Comparison of ENCODE assay signal across 25 mouse cellular contexts in the genomic region with DNA sequence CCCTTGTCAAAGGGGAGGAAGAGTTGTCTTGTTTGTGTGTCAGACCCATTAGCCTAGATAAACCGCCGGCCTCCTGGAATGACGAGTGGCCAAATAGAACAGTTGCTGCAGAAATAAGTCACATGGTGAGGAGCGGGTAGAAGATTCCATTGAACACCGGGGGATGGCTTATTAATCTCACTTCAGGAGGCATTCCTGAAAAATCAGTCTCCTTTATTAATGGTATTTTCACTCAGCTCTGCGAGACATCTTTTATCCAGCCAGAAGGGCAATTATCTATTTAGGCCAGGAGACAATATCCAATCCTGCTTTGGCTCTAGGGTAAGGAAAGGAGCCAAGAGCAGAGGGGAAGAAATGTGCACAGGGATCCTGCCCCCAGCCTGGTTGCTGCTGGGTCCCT.
DNase-seq lines count a peak whose midpoint lies in the region; ATAC-seq lines count a peak whose summit lies in the region.
"Had no signal": no experiment of that assay in that cellular context is flagged by ENCODE, and none has a peak within 500 bp of the region (broad histone marks: within the 10 kb centered on the region; RNA-seq: fewer than 3 reads in every experiment).

No protein-coding gene starts in this region.

- no peak overlapping the region for H3K4me3 ChIP-seq in hindbrain, embryonic 15.5 days
- no peak overlapping the region for H3K4me3 ChIP-seq in hindbrain, embryonic 13.5 days
- H3K4me3 ChIP-seq in midbrain, embryonic 14.5 days (replicated peaks; ENCODE audit: low read depth, low read length): no peak overlapping the region
- no peak overlapping the region for H3K4me3 ChIP-seq in midbrain, embryonic 13.5 days (replicated peaks)
- H3K4me3 ChIP-seq: forebrain, embryonic 10.5 days; forebrain, embryonic 15.5 days; heart, adult 2 months; heart, embryonic 10.5 days; heart, embryonic 13.5 days had no signal

- H3K36me3 ChIP-seq in hindbrain, embryonic 15.5 days: no peaks in the 10 kb centered on the region
- no peaks in the 10 kb centered on the region for H3K36me3 ChIP-seq in hindbrain, embryonic 13.5 days
- no peaks in the 10 kb centered on the region for H3K36me3 ChIP-seq in midbrain, embryonic 14.5 days (ENCODE audit: control insufficient read depth, insufficient read depth, low read length)
- no peaks in the 10 kb centered on the region for H3K36me3 ChIP-seq in midbrain, embryonic 13.5 days
- H3K36me3 ChIP-seq: forebrain, embryonic 10.5 days; forebrain, embryonic 15.5 days; heart, embryonic 10.5 days; heart, embryonic 13.5 days had no signal

- peak; percentile 6 for DNase-seq in cerebellum, adult 9-10 months
- DNase-seq in cerebellum, adult 9-11 months: no peak
- DNase-seq in midbrain, embryonic 14.5 days: peak; percentile 35
- DNase-seq in Muller cell, postnatal 12 days (ENCODE audit: inconsistent ontology term): peak; percentile 81
- DNase-seq in frontal cortex, adult 2 months (ENCODE audit: extremely low spot score in 1 of 2, low spot score in 1 of 2): no peak
- DNase-seq: adrenal gland, postnatal 10 days; adrenal gland, postnatal 36 days; cerebellum, adult 11-12 months; gastrocnemius, postnatal 10 days; gastrocnemius, postnatal 36 days; heart, adult 2 months; heart, postnatal 14 days; heart, postnatal 4 days; kidney, adult 18-20 months had no signal

- 34% methylated on average over 6 of the region's 6 CpGs for WGBS in hindbrain, embryonic 15.5 days
- WGBS in hindbrain, embryonic 13.5 days: 41% methylated on average over 6 of the region's 6 CpGs
- 60% methylated on average over 6 of the region's 6 CpGs for WGBS in midbrain, embryonic 14.5 days
- WGBS in midbrain, embryonic 13.5 days: 61% methylated on average over 6 of the region's 6 CpGs

- H3K4me1 ChIP-seq in hindbrain, embryonic 15.5 days (replicated peaks): peaks cover 16% of the 10 kb centered on the region
- peaks cover 18% of the 10 kb centered on the region for H3K4me1 ChIP-seq in hindbrain, embryonic 13.5 days (replicated peaks)
- H3K4me1 ChIP-seq in midbrain, embryonic 14.5 days (ENCODE audit: control insufficient read depth, insufficient read depth, low read length): no peaks in the 10 kb centered on the region
- H3K4me1 ChIP-seq in midbrain, embryonic 13.5 days (replicated peaks): peaks cover 5% of the 10 kb centered on the region; the same call in 1 of the 2 replicates
- H3K4me1 ChIP-seq: forebrain, embryonic 15.5 days; heart, embryonic 10.5 days; heart, embryonic 13.5 days had no signal

- no peaks in the 10 kb centered on the region for H3K9me3 ChIP-seq in hindbrain, embryonic 15.5 days
- H3K9me3 ChIP-seq in hindbrain, embryonic 13.5 days: no peaks in the 10 kb centered on the region
- no peaks in the 10 kb centered on the region for H3K9me3 ChIP-seq in midbrain, embryonic 14.5 days (ENCODE audit: control insufficient read depth, low read length)
- H3K9me3 ChIP-seq in midbrain, embryonic 13.5 days: no peaks in the 10 kb centered on the region
- H3K9me3 ChIP-seq: forebrain, embryonic 10.5 days; forebrain, embryonic 15.5 days; heart, embryonic 10.5 days; heart, embryonic 13.5 days had no signal

- H3K9ac ChIP-seq in hindbrain, embryonic 15.5 days: no peak overlapping the region
- H3K9ac ChIP-seq in hindbrain, embryonic 13.5 days: no peak overlapping the region
- no peak overlapping the region for H3K9ac ChIP-seq in midbrain, embryonic 14.5 days (replicated peaks; ENCODE audit: low read length)
- H3K9ac ChIP-seq in midbrain, embryonic 13.5 days (replicated peaks): no peak overlapping the region
- H3K9ac ChIP-seq: forebrain, embryonic 15.5 days; heart, embryonic 13.5 days; hindbrain, embryonic 14.5 days had no signal

- peak; percentile 8; the same call in 1 of the 2 replicates for ATAC-seq in hindbrain, embryonic 15.5 days (ENCODE audit: low FRiP score, low read depth)
- ATAC-seq in hindbrain, embryonic 13.5 days (ENCODE audit: low FRiP score): no peak
- ATAC-seq in midbrain, embryonic 14.5 days (ENCODE audit: low FRiP score, low TSS enrichment): no peak
- no peak for ATAC-seq in midbrain, embryonic 13.5 days
- ATAC-seq: forebrain, embryonic 15.5 days; inflammation-experienced regulatory T-cells, adult 6 months; intestine, embryonic 16.5 days; Patski had no signal

- peaks cover 4% of the 10 kb centered on the region; the same call in 1 of the 2 replicates for H3K27me3 ChIP-seq in hindbrain, embryonic 15.5 days
- peaks cover 26% of the 10 kb centered on the region for H3K27me3 ChIP-seq in hindbrain, embryonic 13.5 days
- no peaks in the 10 kb centered on the region for H3K27me3 ChIP-seq in midbrain, embryonic 14.5 days (ENCODE audit: control insufficient read depth, insufficient read depth, low read length)
- peaks cover 3% of the 10 kb centered on the region; the same call in 1 of the 2 replicates for H3K27me3 ChIP-seq in midbrain, embryonic 13.5 days
- H3K27me3 ChIP-seq: forebrain, embryonic 15.5 days; Patski had no signal

- H3K4me2 ChIP-seq in hindbrain, embryonic 15.5 days: no peak overlapping the region
- no peak overlapping the region for H3K4me2 ChIP-seq in hindbrain, embryonic 13.5 days
- no peak overlapping the region for H3K4me2 ChIP-seq in midbrain, embryonic 14.5 days (ENCODE audit: low read length)
- no peak overlapping the region for H3K4me2 ChIP-seq in midbrain, embryonic 13.5 days (replicated peaks)
- H3K4me2 ChIP-seq: forebrain, embryonic 15.5 days; heart, embryonic 13.5 days; hindbrain, embryonic 14.5 days had no signal

- H3K27ac ChIP-seq in hindbrain, embryonic 15.5 days (replicated peaks): no peak overlapping the region
- H3K27ac ChIP-seq in hindbrain, embryonic 13.5 days: no peak overlapping the region
- H3K27ac ChIP-seq in midbrain, embryonic 14.5 days (replicated peaks; ENCODE audit: low read depth, low read length): no peak overlapping the region
- no peak overlapping the region for H3K27ac ChIP-seq in midbrain, embryonic 13.5 days
- H3K27ac ChIP-seq: forebrain, embryonic 10.5 days; forebrain, embryonic 15.5 days; heart, adult 2 months; heart, embryonic 10.5 days; heart, embryonic 13.5 days; hindbrain, embryonic 14.5 days had no signal

Comparison
In these comparisons a context has a peak if more than half of its experiments do, and no peak if none do; other contexts are left out.
1. DNase-seq: peak in cerebellum, adult 9-10 months (single experiment), midbrain, embryonic 14.5 days (single experiment) and Muller cell, postnatal 12 days (single experiment); none in cerebellum, adult 9-11 months (single experiment) and frontal cortex, adult 2 months (0 of 2).